Mouse (Mus musculus): ENCODE data around the gene Fpr2.

DNA sequence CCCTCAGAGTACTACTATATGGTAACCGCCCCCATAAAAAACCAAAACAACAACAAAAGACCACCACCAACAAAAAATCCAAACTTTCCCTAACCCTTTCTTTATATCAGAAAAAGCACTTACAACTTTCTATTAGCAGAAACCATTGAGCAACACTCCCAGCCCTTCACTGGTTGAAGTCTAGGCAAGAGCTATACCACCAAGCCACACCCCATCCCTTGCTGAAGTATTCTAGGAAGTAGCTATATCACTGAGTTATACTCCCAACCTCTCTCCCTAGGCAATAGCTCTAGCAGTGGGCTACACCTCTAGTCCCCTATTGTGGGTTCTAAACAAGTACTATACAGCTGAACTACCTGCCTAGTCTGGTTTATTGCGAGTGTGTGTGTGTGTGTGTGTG lies 48.3 kb upstream of the Fpr2 start:
- TF ChIP-seq POLR2A (IDR thresholded peaks at IDR 0.05; ENCODE audit: borderline replicate concordance, extremely low read depth, low read depth, low read length) (no peak), CTCF (IDR thresholded peaks at IDR 0.05; ENCODE audit: insufficient read depth, low read length) (no peak)

Measured in lung, adult 2 months (tissue).